Comparison of ENCODE assay signal across 20 mouse cellular contexts in the genomic region with DNA sequence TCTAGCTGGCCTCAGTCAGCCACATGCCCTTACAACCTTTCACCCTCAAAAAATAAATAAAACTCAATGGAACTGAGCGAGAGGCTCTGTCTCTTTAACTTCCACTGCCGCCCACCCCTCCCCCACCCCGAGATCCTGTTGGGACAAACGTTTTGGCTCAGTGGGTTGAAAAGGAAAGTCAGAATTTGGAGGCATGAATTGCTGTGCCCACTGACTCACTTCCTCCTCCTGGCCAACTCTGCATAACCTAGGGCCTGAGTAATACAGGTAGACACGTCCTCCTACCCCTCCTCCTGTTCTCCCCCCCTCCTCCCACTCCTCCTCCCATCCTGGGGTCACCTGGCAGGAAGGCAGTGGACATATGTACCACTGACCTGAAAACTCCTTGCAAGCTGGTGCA. TPM values are rescaled to one million over a fixed set of nuclear protein-coding genes. Genes with fewer than 3 reads are reported as not detected.
DNase-seq lines count a peak whose midpoint lies in the region; ATAC-seq and TF ChIP-seq lines count a peak whose summit lies in the region.
"Had no signal": no experiment of that assay in that cellular context is flagged by ENCODE, and none has a peak within 500 bp of the region (broad histone marks: within the 10 kb centered on the region; RNA-seq: fewer than 3 reads in every experiment).

No protein-coding gene starts in this region.

- ATAC-seq in kidney, embryonic 15.5 days (replicated peaks; ENCODE audit: low FRiP score), result peak; percentile 59
- ATAC-seq in Patski, result peak; percentile 14
- ATAC-seq: inflammation-experienced regulatory T-cells, adult 6 months had no signal

- H3K4me3 ChIP-seq in gastrocnemius, adult 2 months, result no peak overlapping the region
- no peak overlapping the region for H3K4me3 ChIP-seq in kidney, embryonic 15.5 days (replicated peaks)
- H3K4me3 ChIP-seq: erythroblast, embryonic 14.5 days had no signal

- H3K4me2 ChIP-seq in kidney, embryonic 15.5 days, result peak overlapping the region; percentile 24; the same call in 1 of the 2 replicates
- H3K4me2 ChIP-seq: lung, embryonic 14.5 days had no signal

- POLR2A ChIA-PET in Patski (lab: Charles Lee), result interaction anchor here (0.7 to 3.9 kb wide), 4 partner anchors 8 to 40 kb away, joined by 3 to 27 read pairs (median 8); partner anchors contain the start of gene Itga3

- CTCF ChIA-PET in Patski (lab: Charles Lee), result interaction anchor here (1.5 to 2.8 kb wide), 5 partner anchors 8 to 47 kb away, joined by 3 to 12 read pairs (median 7); partner anchors contain the start of gene Itga3

- H3K9ac ChIP-seq in kidney, embryonic 15.5 days, result no peak overlapping the region
- H3K9ac ChIP-seq: lung, embryonic 14.5 days had no signal

- DNase-seq in gastrocnemius, adult 2 months, result no peak
- DNase-seq in gastrocnemius, postnatal 10 days, result no peak
- no peak for DNase-seq in kidney, adult 8-10 months
- DNase-seq in 3134 (ENCODE audit: extremely low read depth, insufficient read length, low spot score) (peak; percentile 75), Patski (ENCODE audit: low read depth, low spot score) (no peak)
- no peak for DNase-seq in left cerebral cortex, postnatal 25 days (ENCODE audit: low spot score in 2 of 2)
- no peak for DNase-seq in urinary bladder, postnatal 10 days (ENCODE audit: low spot score)
- DNase-seq: cerebellum, adult 18-20 months; gastrocnemius, postnatal 25 days; left cerebral cortex, postnatal 4 days; lung, embryonic 14.5 days; thymus, postnatal 4 days had no signal

- intact Hi-C loops in gastrocnemius, adult 2 months (cut with DNase I), result no loop called here
- intact Hi-C loops in left cerebral cortex, postnatal 25 days (cut with DNase I), result no loop called here

- no peak for TF ChIP-seq CTCF in gastrocnemius, adult 2 months (IDR thresholded peaks at IDR 0.05)
- no peak for TF ChIP-seq CTCF in Patski (IDR thresholded peaks at IDR 0.05)

- no peaks in the 10 kb centered on the region for H3K27me3 ChIP-seq in kidney, embryonic 15.5 days
- H3K27me3 ChIP-seq in Patski, result no peaks in the 10 kb centered on the region

- H3K36me3 ChIP-seq in kidney, embryonic 15.5 days, result no peaks in the 10 kb centered on the region

- 7% methylated on average over 5 of the region's 5 CpGs for WGBS in kidney, embryonic 15.5 days

- H3K9me3 ChIP-seq in kidney, embryonic 15.5 days (replicated peaks), result no peaks in the 10 kb centered on the region

- H3K27ac ChIP-seq in gastrocnemius, adult 2 months, result peak overlapping the region; percentile 43; the same call in 1 of the 2 replicates
- peak overlapping the region; percentile 81 for H3K27ac ChIP-seq in kidney, embryonic 15.5 days

- in situ Hi-C loops in Patski (cut with MboI; ENCODE audit: low pct_unique_long_range_greater_than_20kb), result loop anchor here (25.0 kb wide), 1 partner anchor 1177 kb away; the partner anchor contains the start of gene Hoxb9

- H3K4me1 ChIP-seq in kidney, embryonic 15.5 days, result peaks cover 67% of the 10 kb centered on the region

RNA-seq across cellular contexts. Expression of gene Itga3, which starts 9.1 kb away (rescaled TPM):
- 1 to 10 TPM; 4.3 to 5.2 TPM for total RNA-seq in gastrocnemius, adult 2 months (2021)
- 1 to 10 TPM; 3.4 to 4.6 TPM for total RNA-seq in gastrocnemius, postnatal 10 days (2021)
- polyA plus RNA-seq in kidney, embryonic 15.5 days (2015; fragmentation: Nextera tagmentation; extraction: Ambion mirVana), result 21.0 and 22.9 TPM in 2 replicates
- polyA plus RNA-seq in Patski (2021), result 355 TPM
- total RNA-seq in left cerebral cortex, postnatal 25 days (2021), result 10 to 100 TPM; 13.8 to 14.5 TPM

RNA-seq across cellular contexts. Expression of gene Dlx3, which starts 34.2 kb away (rescaled TPM):
- total RNA-seq in gastrocnemius, adult 2 months (2021), result not detected
- total RNA-seq in gastrocnemius, postnatal 10 days (2021), result 1 to 10 TPM in 1 of 2 experiments, not detected in 1; 2.7 TPM
- 0.78 and 2.5 TPM in 2 replicates for polyA plus RNA-seq in kidney, embryonic 15.5 days (2015; fragmentation: Nextera tagmentation; extraction: Ambion mirVana)
- not detected for polyA plus RNA-seq in Patski (2021)
- total RNA-seq in left cerebral cortex, postnatal 25 days (2021), result not detected
- total RNA-seq: adrenal gland, adult 18-20 months; gastrocnemius, postnatal 25 days; left cerebral cortex, postnatal 4 days; megakaryocyte-erythroid progenitor cell, adult 5-6 weeks; neutrophil, adult 5-6 weeks had no signal
- polyA plus RNA-seq: cortical plate, adult 2 months; erythroblast, embryonic 14.5 days; heart, postnatal 0 days; inflammation-experienced regulatory T-cells, adult 6 months had no signal

RNA-seq across cellular contexts. Expression of gene Pdk2, which starts 44.6 kb away (rescaled TPM):
- total RNA-seq in gastrocnemius, adult 2 months (2021), result 100 to 1,000 TPM; 471 to 485 TPM
- total RNA-seq in gastrocnemius, postnatal 10 days (2021), result 100 to 1,000 TPM; 345 to 347 TPM
- 49.4 and 56.2 TPM in 2 replicates for polyA plus RNA-seq in kidney, embryonic 15.5 days (2015; fragmentation: Nextera tagmentation; extraction: Ambion mirVana)
- polyA plus RNA-seq in Patski (2021), result 61.5 TPM
- 10 to 100 TPM; 87.3 to 88.7 TPM for total RNA-seq in left cerebral cortex, postnatal 25 days (2021)
